In genomic region chr11:72050168-72050894, GRCm38 (mm10) we compare ENCODE assay signal across 8 mouse cellular contexts. TPM values are rescaled to one million over a fixed set of nuclear protein-coding genes. Genes with fewer than 3 reads are reported as not detected.
DNase-seq lines count a peak whose midpoint lies in the region; ATAC-seq and TF ChIP-seq lines count a peak whose summit lies in the region.

No protein-coding gene starts in this region.

- H3K4me2 ChIP-seq in kidney, embryonic 16.5 days (replicated peaks; ENCODE audit: low read depth, low read length), result peak overlapping the region; percentile 80
- H3K4me2 ChIP-seq in midbrain, embryonic 12.5 days (replicated peaks), result peak overlapping the region; percentile 92

- 18% methylated on average over 14 of the region's 14 CpGs for WGBS in kidney, embryonic 16.5 days
- 26% methylated on average over 14 of the region's 14 CpGs for WGBS in midbrain, embryonic 12.5 days

- H3K27me3 ChIP-seq in kidney, embryonic 16.5 days (ENCODE audit: insufficient read depth, low read length), result peaks cover 10% of the 10 kb centered on the region
- peaks cover 59% of the 10 kb centered on the region for H3K27me3 ChIP-seq in midbrain, embryonic 12.5 days

- H3K4me3 ChIP-seq in kidney, embryonic 16.5 days (ENCODE audit: low read length), result peak overlapping the region; percentile 50
- H3K4me3 ChIP-seq in midbrain, embryonic 12.5 days, result peak overlapping the region; percentile 58

- H3K36me3 ChIP-seq in kidney, embryonic 16.5 days (ENCODE audit: insufficient read depth, low read length), result peaks cover 12% of the 10 kb centered on the region
- H3K36me3 ChIP-seq in midbrain, embryonic 12.5 days, result peaks cover 25% of the 10 kb centered on the region

- H3K4me1 ChIP-seq in kidney, embryonic 16.5 days (ENCODE audit: insufficient read depth, low read length), result peaks cover 11% of the 10 kb centered on the region
- H3K4me1 ChIP-seq in midbrain, embryonic 12.5 days, result peaks cover 12% of the 10 kb centered on the region

- H3K9me3 ChIP-seq in kidney, embryonic 16.5 days (ENCODE audit: low read length), result no peaks in the 10 kb centered on the region
- no peaks in the 10 kb centered on the region for H3K9me3 ChIP-seq in midbrain, embryonic 12.5 days

- TF ChIP-seq POLR2A in brain, embryonic 14.5 days (IDR thresholded peaks at IDR 0.05; ENCODE audit: borderline replicate concordance, extremely low read depth, insufficient read depth, insufficient read length, poor library complexity, severe bottlenecking), result no peak

- H3K9ac ChIP-seq in kidney, embryonic 16.5 days (replicated peaks; ENCODE audit: low read length), result peak overlapping the region; percentile 65
- peak overlapping the region; percentile 62 for H3K9ac ChIP-seq in midbrain, embryonic 12.5 days (replicated peaks)

- no peak overlapping the region for H3K27ac ChIP-seq in kidney, embryonic 16.5 days (ENCODE audit: low read length)
- no peak overlapping the region for H3K27ac ChIP-seq in midbrain, embryonic 12.5 days (replicated peaks)

- 0 out of 2 replicates have a peak, but pooled peaks have one; percentile 1 for ATAC-seq in kidney, embryonic 16.5 days (ENCODE audit: low FRiP score, low TSS enrichment)
- ATAC-seq in midbrain, embryonic 12.5 days (ENCODE audit: low FRiP score, low read depth), result no peak

- DNase-seq in kidney, postnatal 36 days, result no peak
- peak; percentile 36 for DNase-seq in brain, embryonic 14.5 days (ENCODE audit: low read depth)
- peak; percentile 39 for DNase-seq in gastrocnemius, postnatal 25 days
- no peak for DNase-seq in frontal cortex, postnatal 14 days (ENCODE audit: low spot score in 2 of 2)
- no peak for DNase-seq in layer of hippocampus, adult 8-10 months (ENCODE audit: low spot score in 2 of 2)
- no peak for DNase-seq in right cerebral cortex, adult 2 months (ENCODE audit: low spot score in 2 of 2)

- TF ChIP-seq CTCF in brain, embryonic 14.5 days (IDR thresholded peaks at IDR 0.05; ENCODE audit: borderline replicate concordance, extremely low read depth, insufficient read depth, insufficient read length), result no peak

RNA-seq across cellular contexts. Expression of gene Pimreg, which starts 8.5 kb away (rescaled TPM):
- polyA plus RNA-seq in kidney, embryonic 16.5 days (2015; fragmentation: Nextera tagmentation; extraction: Ambion mirVana), result 131 and 137 TPM in 2 replicates
- polyA plus RNA-seq in brain, embryonic 14.5 days (2012; rRNA removed), result 29.9 and 53.4 TPM in 2 replicates
- total RNA-seq in gastrocnemius, postnatal 25 days (2021), result under 1 TPM; 0.64 to 0.70 TPM
- 158 and 166 TPM in 2 replicates for polyA plus RNA-seq in midbrain, embryonic 12.5 days (2016; fragmentation: Nextera tagmentation; extraction: Ambion mirVana)
- total RNA-seq in layer of hippocampus, adult 8-10 months (2022), result under 1 TPM in 2 of 4 experiments, not detected in 2; 0.58 to 0.77 TPM

RNA-seq across cellular contexts. Expression of gene Aipl1, which starts 13.0 kb away (rescaled TPM):
- polyA plus RNA-seq in kidney, embryonic 16.5 days (2015; fragmentation: Nextera tagmentation; extraction: Ambion mirVana), result 0.30 and 0.39 TPM in 2 replicates
- polyA plus RNA-seq in brain, embryonic 14.5 days (2012; rRNA removed), result 0.30 and 0.38 TPM in 2 replicates
- total RNA-seq in gastrocnemius, postnatal 25 days (2021), result not detected
- polyA plus RNA-seq in midbrain, embryonic 12.5 days (2016; fragmentation: Nextera tagmentation; extraction: Ambion mirVana), result 0.54 and 0.57 TPM in 2 replicates
- total RNA-seq in layer of hippocampus, adult 8-10 months (2022), result not detected

Comparison
In these comparisons a context has a peak if more than half of its experiments do, and no peak if none do; other contexts are left out.
1. DNase-seq: peak in brain, embryonic 14.5 days (single experiment) and gastrocnemius, postnatal 25 days (single experiment); none in kidney, postnatal 36 days (0 of 2), frontal cortex, postnatal 14 days (0 of 2), layer of hippocampus, adult 8-10 months (0 of 2) and right cerebral cortex, adult 2 months (0 of 2).